Mouse (Mus musculus) E14TG2a.4 (cell line): ENCODE measurements around the gene Ubald2.

Experiments
- CTCF ChIP-seq: conservative IDR thresholded peaks from 2 replicates; pipeline ENCODE4 v1.5.1; 2014; ENCODE audit warnings: low read length
- NANOG ChIP-seq: IDR thresholded peaks from 2 replicates; pipeline ENCODE4 v1.6.1; 2014; ENCODE audit warnings: borderline replicate concordance, low read length, mixed read lengths
- POU5F1 ChIP-seq: IDR thresholded peaks from 2 replicates; pipeline ENCODE4 v1.6.1; 2014; ENCODE audit warnings: low read length, borderline replicate concordance

DNA sequence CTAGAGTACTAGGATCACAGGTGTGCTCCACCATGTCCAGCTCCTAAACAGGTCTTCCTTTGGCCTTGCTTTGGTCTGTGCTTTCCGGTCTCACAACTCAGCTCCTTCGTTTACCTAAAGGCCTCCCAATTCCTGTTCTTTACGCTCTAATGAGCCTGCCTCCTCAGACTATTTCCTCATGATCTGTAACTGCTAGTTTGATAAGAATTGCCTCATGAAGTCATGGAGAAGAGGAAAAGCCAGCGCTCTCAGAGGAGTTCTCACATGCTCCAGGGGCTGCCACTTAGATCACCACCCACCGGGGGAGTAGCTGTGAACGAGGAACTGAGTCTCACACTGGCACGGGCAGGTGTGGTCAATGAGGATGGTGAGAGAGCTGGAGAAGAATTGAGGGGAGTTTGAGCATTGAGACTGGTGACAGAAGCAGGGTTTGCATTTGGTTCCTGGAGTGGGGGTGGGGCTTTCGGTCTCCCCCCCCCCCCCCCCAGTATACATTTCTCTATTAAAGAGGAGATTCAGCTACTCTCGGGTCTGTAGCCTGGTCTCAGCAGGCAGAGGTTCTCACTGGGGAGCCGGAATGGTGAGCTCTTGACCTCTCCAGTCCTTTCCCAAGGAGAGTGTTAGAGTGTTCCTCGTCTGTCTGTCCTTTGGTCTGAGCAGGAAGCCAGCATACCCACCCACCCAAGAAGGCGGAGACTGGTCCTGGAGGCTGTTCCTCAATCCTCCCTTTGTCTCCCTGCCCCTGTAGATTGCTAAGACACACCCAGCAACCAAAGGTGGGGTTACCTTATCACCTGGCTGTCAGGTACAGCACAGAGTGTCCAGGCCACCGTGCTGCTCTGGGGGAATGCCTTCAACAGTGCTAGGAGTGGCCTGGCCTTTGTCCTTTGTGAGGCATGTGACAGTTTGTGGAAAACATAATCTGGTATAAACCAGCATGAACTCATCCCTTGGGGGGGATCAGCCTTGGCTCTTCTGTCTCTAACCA is 4.7 kb upstream of the Ubald2 start:
- TF ChIP-seq CTCF, result no peak
- no peak for TF ChIP-seq POU5F1
- TF ChIP-seq NANOG, result no peak
